Mouse (Mus musculus): ENCODE data around the gene Gm31571.
"Not testable (repeated sequence)": the region's sequence is repeated elsewhere in the genome, so short reads cannot be mapped to it uniquely, and the experiment has no call there.

The Gm31571 gene

DNA sequence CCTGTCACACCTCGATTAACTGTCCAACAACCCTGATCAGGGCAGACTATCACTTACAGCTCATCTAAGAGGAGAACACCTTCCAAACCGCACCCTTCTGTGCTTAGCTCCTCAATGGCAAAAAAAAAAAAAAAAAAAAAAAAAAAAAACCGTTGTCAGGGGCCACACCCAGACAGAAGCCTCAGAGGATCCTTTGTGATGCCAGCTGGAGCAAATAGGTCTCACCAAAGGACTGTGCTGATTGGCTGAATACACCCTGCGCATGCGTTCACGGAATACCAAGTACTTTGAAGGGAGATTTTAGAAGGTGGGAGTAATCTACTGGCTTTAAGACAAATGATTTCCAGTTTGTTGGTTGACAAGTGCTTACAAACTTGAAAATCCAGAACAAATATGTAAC, at the start of gene Gm31571:
Gene Gm31571, minus strand, starts transcription at position 101 of the 400 bp plus-strand sequence.
- DNase-seq = not testable (repeated sequence)
